Mouse (Mus musculus): ENCODE measurements around the gene Myrf. TPM values are rescaled to one million over a fixed set of nuclear protein-coding genes. Genes with fewer than 3 reads are reported as not detected.

Gene Myrf
- total RNA-seq, 2 experiments from 2014 or later = 14.0 to 15.3 TPM

DNA sequence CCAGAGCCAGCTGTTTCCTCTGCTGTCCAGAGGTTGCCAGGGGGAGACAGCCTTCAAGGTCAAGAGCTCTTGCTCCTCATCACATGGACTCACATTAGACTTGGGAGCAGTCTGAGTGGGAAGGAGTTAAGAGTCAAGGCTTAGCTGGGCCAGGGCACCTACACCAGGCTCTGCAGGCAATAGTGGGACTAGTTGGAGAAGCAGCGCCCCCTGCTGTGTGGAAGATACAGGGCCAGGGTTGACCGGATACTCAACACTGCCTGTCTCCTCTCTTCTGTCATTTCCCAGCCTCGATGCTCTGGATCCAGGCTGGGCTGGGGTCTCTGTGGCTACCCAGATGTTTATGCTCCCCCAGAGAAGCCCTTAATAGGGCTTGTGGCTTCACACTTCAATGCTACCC, 3.6 kb upstream of the Myrf start:
- no peak overlapping the region; the same call in 1 of the 2 replicates for H3K27ac ChIP-seq
- peak; percentile 58 for DNase-seq (ENCODE audit: extremely low spot score in 1 of 2, low spot score in 2 of 2)
- TF ChIP-seq CTCF (IDR thresholded peaks at IDR 0.05) = peak; percentile 64
- intact Hi-C loops (cut with DNase I) = no loop called here
- no peak overlapping the region for H3K4me3 ChIP-seq

- intact Hi-C loops (cut with DNase I) = no loop called here
- no peak overlapping the region for H3K4me3 ChIP-seq
- peak in 1 of 2 experiments; percentile 48 for DNase-seq (ENCODE audit: extremely low spot score in 1 of 2, low spot score in 2 of 2)
- no peak overlapping the region for H3K27ac ChIP-seq
- TF ChIP-seq CTCF (IDR thresholded peaks at IDR 0.05) = no peak; the same call in 1 of the 2 replicates
Observed at GRCm38 (mm10) chr19:10242916-10243315, 2.4 kb upstream of the Myrf start.

DNA sequence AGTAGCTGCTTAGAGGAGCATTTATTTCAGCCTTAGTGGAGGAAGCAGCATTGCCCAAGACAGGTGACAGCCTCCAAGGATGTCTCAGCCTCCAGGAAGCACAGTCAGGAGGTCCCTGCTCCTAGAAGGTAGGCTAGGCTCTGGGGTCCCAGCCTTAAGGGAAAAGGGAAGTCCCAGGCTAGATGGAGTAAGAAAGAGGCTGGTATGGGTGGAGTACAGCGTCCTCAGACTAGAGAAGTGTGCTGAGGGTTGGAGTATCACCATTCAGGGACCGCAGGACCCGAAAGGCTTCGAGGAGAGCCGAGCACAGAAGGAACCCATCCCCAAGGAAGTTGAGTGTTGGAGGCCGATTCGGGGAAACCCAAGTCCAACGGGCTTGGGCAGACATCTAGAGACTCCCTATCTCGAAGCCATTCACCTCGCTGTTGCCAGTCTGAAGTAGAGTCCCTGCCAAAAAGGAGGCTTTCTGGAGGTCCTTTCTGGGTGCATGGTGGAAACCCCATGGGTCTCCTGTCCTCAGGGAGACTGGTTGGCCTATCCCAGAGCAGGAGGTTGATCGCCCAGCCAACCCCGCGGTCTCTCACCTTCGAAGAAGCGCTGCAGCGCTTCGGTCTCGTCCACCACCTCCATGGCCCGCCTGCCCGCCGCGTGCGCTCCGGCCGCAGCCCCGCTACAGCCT, 434 bp downstream of the Myrf start:
- TF ChIP-seq CTCF (IDR thresholded peaks at IDR 0.05) = no peak
- Histone ChIP-seq H3K27ac (peak overlapping the region; percentile 61), H3K4me3 (peak overlapping the region; percentile 36)
- intact Hi-C loops (cut with DNase I) = no loop called here
- no peak for DNase-seq (ENCODE audit: extremely low spot score in 1 of 2, low spot score in 2 of 2)

- no peak for DNase-seq (ENCODE audit: extremely low spot score in 1 of 2, low spot score in 2 of 2)
- TF ChIP-seq CTCF (IDR thresholded peaks at IDR 0.05) = no peak
- intact Hi-C loops (cut with DNase I) = no loop called here
- H3K4me3 ChIP-seq = peak overlapping the region; percentile 36; the same call in 1 of the 2 replicates
- H3K27ac ChIP-seq = no peak overlapping the region; the same call in 1 of the 2 replicates
Observed at GRCm38 (mm10) chr19:10239419-10239818, 1.1 kb downstream of the Myrf start.

GRCm38 (mm10) chr19:10238477-10238876, 2.1 kb downstream of the Myrf start:
- no peak overlapping the region for H3K4me3 ChIP-seq
- no peak for DNase-seq (ENCODE audit: extremely low spot score in 1 of 2, low spot score in 2 of 2)
- TF ChIP-seq CTCF (IDR thresholded peaks at IDR 0.05) = no peak
- H3K27ac ChIP-seq = peak overlapping the region; percentile 32; the same call in 1 of the 2 replicates
- intact Hi-C loops (cut with DNase I) = no loop called here

DNA sequence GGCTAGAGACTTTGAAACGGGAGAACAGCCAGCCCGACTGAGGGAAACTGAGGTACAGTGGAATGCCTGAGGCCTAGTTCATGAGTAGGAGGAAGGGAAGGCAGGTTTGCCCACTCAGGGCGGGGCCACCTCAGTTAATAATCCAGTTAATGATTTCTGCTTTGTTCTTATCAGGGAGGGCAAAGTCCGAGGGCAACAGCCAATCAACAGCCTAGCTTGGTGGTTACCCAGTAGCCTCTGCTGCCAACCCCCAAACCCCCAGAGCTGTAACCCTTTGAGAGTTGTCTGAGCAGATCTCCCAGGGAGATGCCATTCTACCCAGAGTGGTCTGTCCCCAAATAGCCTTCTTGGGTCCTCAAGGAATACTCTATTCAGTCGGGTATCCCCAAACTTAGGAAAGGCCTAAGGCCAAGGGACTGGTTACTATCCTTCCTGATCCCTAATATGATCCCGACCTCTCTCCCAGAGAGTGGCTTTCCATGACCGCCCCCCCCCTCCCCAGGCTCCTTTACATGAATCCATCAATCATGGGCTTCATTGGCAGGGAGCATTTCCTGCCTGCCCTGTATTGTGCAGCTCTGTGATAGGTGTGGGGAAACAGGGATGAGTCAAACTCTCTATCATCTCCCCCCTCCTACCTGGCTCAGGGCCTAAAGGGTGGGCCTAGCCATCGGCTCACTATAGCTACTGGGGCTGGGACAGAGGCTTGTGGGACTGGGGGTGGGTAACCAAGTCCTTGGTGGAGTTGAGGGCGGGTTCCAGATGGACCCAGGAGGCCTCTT, 4.6 kb downstream of the Myrf start:
- no peak overlapping the region for H3K4me3 ChIP-seq
- intact Hi-C loops (cut with DNase I) = no loop called here
- no peak for DNase-seq (ENCODE audit: extremely low spot score in 1 of 2, low spot score in 2 of 2)
- TF ChIP-seq CTCF (IDR thresholded peaks at IDR 0.05) = no peak
- H3K27ac ChIP-seq = no peak overlapping the region

DNA sequence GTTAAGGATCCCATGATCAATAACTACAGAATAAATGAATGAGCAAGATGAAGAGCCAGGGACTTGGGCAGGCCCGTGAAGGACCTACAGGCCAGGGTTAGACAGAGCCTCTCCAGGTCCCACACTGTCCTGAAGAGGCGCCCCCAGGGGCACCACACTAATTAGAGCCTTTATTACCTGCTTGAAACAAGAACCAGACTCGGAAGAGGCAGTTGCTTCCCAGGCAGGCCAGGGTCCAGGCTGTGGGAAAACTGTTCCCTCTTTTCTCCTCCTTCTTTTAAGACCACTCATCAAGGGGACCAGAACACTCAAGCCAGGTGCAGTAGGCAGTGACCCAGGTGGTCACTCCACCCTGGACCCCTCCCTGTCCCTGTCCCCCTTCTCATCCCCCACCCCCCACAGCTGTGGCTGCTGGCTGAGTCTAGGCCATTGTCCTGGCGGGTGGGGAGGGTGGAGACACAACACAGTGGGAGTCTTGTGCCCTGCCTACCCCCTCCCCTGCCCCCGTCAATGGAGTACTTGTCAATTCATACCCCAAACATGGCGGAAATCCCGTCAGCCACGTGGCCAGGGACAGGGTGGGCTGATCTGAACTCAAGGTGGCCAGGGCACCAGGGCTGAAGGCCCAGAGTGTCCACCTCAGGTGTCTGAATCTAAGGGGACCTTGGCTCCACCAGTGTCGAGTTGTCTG, 8.1 kb downstream of the Myrf start:
- H3K27ac ChIP-seq = peak overlapping the region; percentile 50; the same call in 1 of the 2 replicates
- TF ChIP-seq CTCF (IDR thresholded peaks at IDR 0.05) = no peak
- intact Hi-C loops (cut with DNase I) = no loop called here
- peak in 1 of 2 experiments; percentile 38 for DNase-seq (ENCODE audit: extremely low spot score in 1 of 2, low spot score in 2 of 2)
- no peak overlapping the region for H3K4me3 ChIP-seq

- Histone ChIP-seq H3K27ac (no peak overlapping the region), H3K4me3 (no peak overlapping the region)
- no peak for DNase-seq (ENCODE audit: extremely low spot score in 1 of 2, low spot score in 2 of 2)
- intact Hi-C loops (cut with DNase I) = no loop called here
- TF ChIP-seq CTCF (IDR thresholded peaks at IDR 0.05) = no peak
Observed at GRCm38 (mm10) chr19:10231871-10232270, 8.7 kb downstream of the Myrf start.

GRCm38 (mm10) chr19:10231016-10231415, 9.5 kb downstream of the Myrf start:
- TF ChIP-seq CTCF (IDR thresholded peaks at IDR 0.05) = no peak
- intact Hi-C loops (cut with DNase I) = no loop called here
- no peak for DNase-seq (ENCODE audit: extremely low spot score in 1 of 2, low spot score in 2 of 2)

DNA sequence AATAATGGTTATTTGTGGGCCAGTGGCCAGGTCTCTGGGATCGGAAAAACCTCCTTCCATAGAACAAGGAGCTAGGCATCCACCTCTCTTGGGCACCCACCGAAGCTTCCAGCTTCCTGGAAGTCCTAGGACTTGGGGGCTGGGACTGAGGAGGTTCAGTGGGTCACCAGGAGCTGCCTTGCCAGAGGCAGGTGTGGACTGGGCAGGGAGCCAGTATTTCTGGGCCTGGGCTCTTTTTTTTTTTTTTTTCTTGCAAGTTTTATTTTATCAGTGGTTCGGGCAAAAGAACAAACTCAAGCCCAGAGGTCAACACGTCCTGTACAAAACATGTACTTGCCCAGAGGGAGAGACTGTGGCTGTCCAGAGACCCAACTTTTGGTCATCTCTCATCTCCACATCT, 14.8 kb downstream of the Myrf start:
- intact Hi-C loops (cut with DNase I) = no loop called here
- TF ChIP-seq CTCF (IDR thresholded peaks at IDR 0.05) = no peak
- Histone ChIP-seq H3K4me3 (no peak overlapping the region), H3K27ac (no peak overlapping the region)
- no peak for DNase-seq (ENCODE audit: extremely low spot score in 1 of 2, low spot score in 2 of 2)

More at GRCm38 (mm10) chr19:10231016-10231415, 9.5 kb downstream of the Myrf start:
- Histone ChIP-seq H3K4me3 (no peak overlapping the region), H3K27ac (no peak overlapping the region; the same call in 1 of the 2 replicates)

DNA sequence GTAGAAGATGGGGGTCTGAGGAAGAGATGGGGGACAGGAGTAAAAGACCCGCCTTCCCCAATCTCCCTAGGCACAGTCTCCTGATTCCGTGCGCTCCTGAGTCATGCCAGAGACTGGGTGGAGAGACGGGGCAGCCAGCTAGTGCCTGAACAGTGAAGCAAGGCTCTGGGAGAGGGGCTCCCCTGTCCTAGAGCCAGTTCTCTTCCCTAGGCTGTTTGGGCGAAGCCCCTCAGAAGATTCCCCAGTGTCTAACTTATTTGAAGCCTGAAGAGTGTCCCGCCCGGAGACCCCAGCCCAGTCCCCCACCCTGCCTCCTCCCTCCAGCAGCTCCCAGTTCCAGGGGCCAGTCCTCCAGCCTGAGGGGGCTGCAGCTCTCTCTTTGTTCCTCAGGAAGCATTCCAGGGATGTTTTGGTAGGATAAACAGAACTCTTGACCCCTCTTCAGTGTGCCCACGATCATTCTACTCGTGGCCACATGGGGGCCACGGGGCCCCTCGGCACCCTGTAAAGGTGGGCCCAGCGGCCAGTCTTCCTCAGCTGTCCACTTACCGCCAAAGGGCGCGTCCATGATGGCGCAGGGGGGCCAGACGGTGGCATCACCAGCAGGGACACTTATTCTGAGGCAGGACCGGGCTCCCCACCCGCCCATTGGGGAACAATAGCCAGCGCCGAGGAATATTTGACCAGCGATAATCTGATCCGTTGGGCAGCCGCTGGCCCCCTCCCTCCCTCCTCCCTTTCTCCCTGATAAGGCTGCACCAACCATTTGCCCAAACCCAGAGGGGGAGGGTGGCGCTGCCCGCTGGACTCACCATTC, 15.7 kb downstream of the Myrf start:
- intact Hi-C loops (cut with DNase I) = no loop called here
- no peak for DNase-seq (ENCODE audit: extremely low spot score in 1 of 2, low spot score in 2 of 2)
- Histone ChIP-seq H3K4me3 (no peak overlapping the region), H3K27ac (no peak overlapping the region)
- TF ChIP-seq CTCF (IDR thresholded peaks at IDR 0.05) = no peak
